Mouse (Mus musculus) lung, embryonic 14.5 days (tissue): ENCODE measurements around the gene Gabbr2. TPM values are rescaled to one million over a fixed set of nuclear protein-coding genes. Genes with fewer than 3 reads are reported as not detected.

Source experiments
- ATAC-seq: fragments of 200-750 bp; cut with Nextera tagmentation; 2 replicates; pipeline ENCODE4 v1.8.0; 2017; ENCODE audit warnings: mild to moderate bottlenecking, moderate TSS enrichment, moderate library complexity; ENCODE audit not compliant: insufficient read depth
- DNase-seq: peaks from one replicate; pipeline ENCODE4 v3.0.0-alpha.2; 2015
- H3K27ac ChIP-seq: fragments of 300-500 bp; sonication (generic); 2 replicates; pipeline ENCODE4 v1.5.1; 2014; ENCODE audit warnings: low read depth, mild to moderate bottlenecking, moderate library complexity
- H3K27me3 ChIP-seq: fragments of 300-500 bp; sonication (generic); 2 replicates; pipeline ENCODE4 v1.6.1; 2014; ENCODE audit warnings: low read length, control low read depth; ENCODE audit not compliant: insufficient read depth
- H3K36me3 ChIP-seq: fragments of 300-500 bp; sonication (generic); 2 replicates; pipeline ENCODE4 v1.6.1; 2014; ENCODE audit warnings: control low read depth; ENCODE audit not compliant: insufficient read depth
- H3K4me1 ChIP-seq: fragments of 300-500 bp; sonication (generic); 2 replicates; pipeline ENCODE4 v1.6.1; 2014; ENCODE audit warnings: antibody characterized with exemption, control low read depth; ENCODE audit not compliant: insufficient read depth
- H3K4me2 ChIP-seq: fragments of 300-500 bp; sonication (generic); 2 replicates; pipeline ENCODE4 v1.6.1; 2014; ENCODE audit warnings: mild to moderate bottlenecking
- H3K4me3 ChIP-seq: fragments of 300-500 bp; sonication (generic); 2 replicates; pipeline ENCODE4 v1.5.1; 2014; ENCODE audit warnings: low read depth, low read length
- H3K9ac ChIP-seq: fragments of 300-500 bp; sonication (generic); 2 replicates; pipeline ENCODE4 v1.6.1; 2014
- H3K9me3 ChIP-seq: fragments of 300-500 bp; sonication (generic); 2 replicates; pipeline ENCODE4 v1.6.1; 2016; ENCODE audit warnings: low read depth, low read length, control low read depth
- CTCF ChIP-seq: IDR thresholded peaks from 2 replicates; pipeline ENCODE4 v1.5.1; 2016; ENCODE audit warnings: antibody characterized with exemption, low read depth
- WGBS: fragments of 180-500 bp; shearing (Covaris S2); extraction: QIAGEN DNeasy Blood & Tissue Kit; methylation state at CpG from one replicate; pipeline ENCODE4 v1.1.7; 2014; 5-methylcytosine and 5-hydroxymethylcytosine counted together
- polyA plus RNA-seq: library from polyadenylated mRNA; unstranded; fragments of >200 nt; fragmentation: Nextera tagmentation; extraction: Ambion mirVana; gene quantifications from 2 replicates; pipeline ENCODE4 v1.2.1, GENCODE M21; 2014

The Gabbr2 gene
- polyA plus RNA-seq, 1 experiment from 2014 or later = not detected

DNA sequence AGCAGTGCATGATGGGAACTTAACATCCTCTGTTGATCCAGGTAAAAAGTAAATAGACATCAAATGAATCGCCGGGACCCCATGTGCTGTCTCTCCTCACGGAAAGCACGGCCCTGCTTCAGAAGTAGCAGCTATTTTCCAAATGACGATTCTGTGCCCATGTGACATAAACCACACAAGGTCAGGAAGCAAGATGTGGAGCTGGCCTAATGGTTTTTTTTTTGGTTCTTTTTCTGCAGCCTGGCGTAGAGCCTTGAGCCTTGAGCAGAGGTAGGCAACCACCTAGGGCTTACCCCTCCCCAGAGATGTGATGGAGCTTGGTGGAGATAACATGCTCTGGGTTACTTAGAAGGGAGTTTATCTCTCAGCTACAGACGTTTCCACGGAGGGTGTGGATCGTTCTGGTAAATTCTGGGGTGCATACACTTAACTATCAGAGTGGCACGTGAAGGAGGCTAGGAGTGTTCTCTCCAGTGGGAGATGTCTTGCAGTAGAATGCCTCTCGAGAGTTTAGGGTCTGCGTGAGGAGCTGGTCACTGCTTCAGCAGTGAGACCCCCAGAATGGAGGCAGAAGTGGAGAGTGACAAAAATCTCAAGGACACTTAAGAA is 137.7 kb downstream of the Gabbr2 start:
- TF ChIP-seq CTCF = no peak
- no peaks in the 10 kb centered on the region for H3K9me3 ChIP-seq
- no peak overlapping the region for H3K4me2 ChIP-seq
- no peak overlapping the region for H3K27ac ChIP-seq
- peak overlapping the region; percentile 15; the same call in 1 of the 2 replicates for H3K4me3 ChIP-seq
- H3K27me3 ChIP-seq = no peaks in the 10 kb centered on the region
- H3K36me3 ChIP-seq = no peaks in the 10 kb centered on the region
- 61% methylated on average over 12 of the region's 12 CpGs for WGBS
- ATAC-seq (no peak), DNase-seq (no peak)
- no peaks in the 10 kb centered on the region for H3K4me1 ChIP-seq
- H3K9ac ChIP-seq = no peak overlapping the region

DNA sequence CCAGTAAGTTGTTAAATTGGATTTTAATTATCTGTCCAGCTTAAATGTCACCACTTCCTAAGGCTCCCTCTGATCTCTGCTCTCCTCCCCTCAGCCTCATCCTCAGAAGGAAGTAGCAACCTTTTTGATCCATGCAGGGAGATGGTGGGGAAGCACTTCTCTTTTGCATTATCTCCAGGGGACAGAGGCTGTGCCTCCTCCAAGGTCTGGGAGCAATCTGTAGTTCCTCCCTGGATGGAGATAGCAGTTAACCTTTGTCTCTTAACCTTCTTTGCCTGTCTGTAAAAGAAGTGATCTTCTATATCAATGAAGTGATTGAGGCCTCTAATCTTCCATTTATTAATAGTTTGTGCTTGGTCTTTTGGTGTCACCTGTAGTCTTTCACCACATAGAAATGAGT is 143.9 kb downstream of the Gabbr2 start:
- no peak for TF ChIP-seq CTCF
- DNase-seq = no peak
- no peaks in the 10 kb centered on the region for H3K9me3 ChIP-seq
- H3K9ac ChIP-seq = no peak overlapping the region
- H3K36me3 ChIP-seq = no peaks in the 10 kb centered on the region
- H3K4me3 ChIP-seq = no peak overlapping the region
- ATAC-seq = no peak
- H3K4me2 ChIP-seq = no peak overlapping the region
- no peak overlapping the region for H3K27ac ChIP-seq
- H3K27me3 ChIP-seq = no peaks in the 10 kb centered on the region
- no peaks in the 10 kb centered on the region for H3K4me1 ChIP-seq

DNA sequence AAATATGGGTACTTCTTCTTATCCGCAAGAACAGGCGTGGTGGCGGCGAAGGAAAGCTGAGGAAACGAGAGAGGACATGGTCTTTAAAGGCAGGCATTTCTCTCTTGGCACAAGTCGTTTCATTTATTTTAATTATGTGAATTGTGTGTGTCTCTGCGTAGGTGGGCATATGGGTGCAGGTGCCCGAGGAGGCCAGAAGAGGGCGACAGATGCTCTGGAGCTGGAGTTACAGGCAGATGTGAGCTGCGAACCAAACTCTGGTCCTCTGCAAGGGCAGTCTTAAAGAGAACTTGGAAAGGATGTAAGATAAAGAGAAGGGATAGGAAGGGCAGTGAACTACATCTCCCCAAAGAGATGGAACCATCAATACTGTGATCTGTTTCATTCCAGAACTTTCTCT is 145.3 kb downstream of the Gabbr2 start:
- DNase-seq (no peak), ATAC-seq (no peak)
- WGBS = 90% methylated on average over 10 of the region's 10 CpGs
- H3K4me2 ChIP-seq = no peak overlapping the region
- no peak overlapping the region for H3K9ac ChIP-seq
- no peak for TF ChIP-seq CTCF
- no peaks in the 10 kb centered on the region for H3K4me1 ChIP-seq
- no peak overlapping the region for H3K27ac ChIP-seq
- H3K9me3 ChIP-seq = no peaks in the 10 kb centered on the region
- H3K36me3 ChIP-seq = no peaks in the 10 kb centered on the region
- H3K4me3 ChIP-seq = no peak overlapping the region
- H3K27me3 ChIP-seq = no peaks in the 10 kb centered on the region

DNA sequence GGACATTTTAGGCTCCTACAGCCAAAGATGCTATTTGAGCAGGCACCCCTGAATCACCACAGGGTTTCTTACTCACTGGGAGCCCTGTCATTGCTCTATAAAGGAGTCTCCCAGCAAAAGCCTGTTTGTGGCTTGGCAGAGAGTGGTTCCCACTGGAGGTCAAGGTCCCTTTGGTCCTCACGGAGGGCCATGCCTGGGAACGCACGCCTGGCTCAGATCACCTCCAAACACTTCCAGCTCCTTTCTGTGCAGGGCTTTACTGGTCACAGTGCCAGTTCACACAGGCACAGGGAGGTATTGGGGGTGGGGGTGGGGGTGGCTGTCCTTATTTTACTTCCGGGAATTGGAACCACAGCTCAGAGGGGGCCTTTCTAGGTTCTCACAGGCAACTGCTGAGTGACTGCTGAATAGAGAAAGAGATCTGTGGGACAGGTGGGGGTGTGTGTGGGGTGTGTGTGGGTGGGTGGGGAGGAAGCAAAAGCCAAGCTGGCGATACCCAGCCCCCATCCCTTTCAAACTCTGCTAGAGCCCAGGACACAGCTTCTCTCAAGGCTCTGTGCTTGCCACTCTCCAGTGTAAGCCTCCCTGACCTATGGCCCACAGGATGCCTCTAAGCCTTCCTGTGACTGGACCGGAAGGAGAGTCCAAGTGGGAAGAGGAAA is 146.6 kb downstream of the Gabbr2 start:
- no peak for ATAC-seq
- Histone ChIP-seq H3K27me3 (no peaks in the 10 kb centered on the region), H3K36me3 (no peaks in the 10 kb centered on the region), H3K4me3 (no peak overlapping the region), H3K4me2 (no peak overlapping the region), H3K9ac (no peak overlapping the region), H3K9me3 (no peaks in the 10 kb centered on the region), H3K4me1 (no peaks in the 10 kb centered on the region), H3K27ac (no peak overlapping the region)
- TF ChIP-seq CTCF = no peak
- DNase-seq = no peak
- WGBS = 71% methylated on average over 6 of the region's 6 CpGs

DNA sequence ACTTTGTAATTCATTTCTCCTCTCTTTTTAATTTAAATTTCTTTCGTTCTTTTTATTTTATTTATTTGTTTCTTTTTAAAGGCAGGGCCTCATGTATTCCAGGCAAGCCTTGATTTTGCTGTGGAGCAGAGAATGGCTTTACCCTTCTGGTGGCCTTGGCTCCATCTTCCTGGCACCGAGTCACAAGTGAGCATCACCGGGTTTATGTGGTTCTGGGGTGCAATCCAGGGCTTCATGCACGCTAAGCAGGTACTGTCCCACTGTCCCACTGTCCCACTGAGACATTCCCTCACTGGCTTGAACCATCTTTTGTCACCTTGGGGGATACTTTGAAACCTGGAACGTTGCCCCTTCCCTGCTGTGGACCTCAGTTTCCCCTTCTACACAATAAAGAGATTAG is 147.1 kb downstream of the Gabbr2 start:
- H3K4me1 ChIP-seq = no peaks in the 10 kb centered on the region
- H3K9ac ChIP-seq = no peak overlapping the region
- no peak overlapping the region for H3K4me2 ChIP-seq
- WGBS = 79% methylated on average over 5 of the region's 5 CpGs
- TF ChIP-seq CTCF = no peak
- H3K27ac ChIP-seq = no peak overlapping the region
- no peak overlapping the region for H3K4me3 ChIP-seq
- H3K9me3 ChIP-seq = no peaks in the 10 kb centered on the region
- DNase-seq (no peak), ATAC-seq (no peak)
- H3K36me3 ChIP-seq = no peaks in the 10 kb centered on the region
- no peaks in the 10 kb centered on the region for H3K27me3 ChIP-seq

DNA sequence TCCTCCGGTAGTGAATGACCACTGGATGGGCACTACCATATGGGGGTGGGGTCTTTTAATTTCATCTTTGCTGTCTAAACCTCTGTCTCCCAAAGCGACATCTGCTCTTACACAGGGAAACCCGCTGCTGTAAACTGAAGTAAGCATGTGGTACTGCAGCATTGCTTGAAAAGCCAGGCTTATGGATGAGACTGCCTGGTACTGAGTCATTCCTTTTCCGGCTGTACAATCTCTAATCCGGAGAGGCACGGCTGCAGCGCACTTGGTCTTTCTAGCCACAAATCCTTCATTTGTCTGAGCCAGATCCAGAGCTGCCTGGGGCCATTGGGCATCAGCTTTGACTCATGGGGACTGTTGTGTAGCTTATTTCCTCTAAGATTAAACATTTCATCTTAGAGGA is 149.1 kb downstream of the Gabbr2 start:
- H3K9ac ChIP-seq = no peak overlapping the region
- DNase-seq (no peak), ATAC-seq (no peak)
- H3K27me3 ChIP-seq = no peaks in the 10 kb centered on the region
- no peaks in the 10 kb centered on the region for H3K36me3 ChIP-seq
- no peaks in the 10 kb centered on the region for H3K4me1 ChIP-seq
- no peaks in the 10 kb centered on the region for H3K9me3 ChIP-seq
- no peak overlapping the region for H3K27ac ChIP-seq
- H3K4me3 ChIP-seq = no peak overlapping the region
- WGBS = 89% methylated on average over 7 of the region's 7 CpGs
- H3K4me2 ChIP-seq = no peak overlapping the region
- TF ChIP-seq CTCF = no peak

DNA sequence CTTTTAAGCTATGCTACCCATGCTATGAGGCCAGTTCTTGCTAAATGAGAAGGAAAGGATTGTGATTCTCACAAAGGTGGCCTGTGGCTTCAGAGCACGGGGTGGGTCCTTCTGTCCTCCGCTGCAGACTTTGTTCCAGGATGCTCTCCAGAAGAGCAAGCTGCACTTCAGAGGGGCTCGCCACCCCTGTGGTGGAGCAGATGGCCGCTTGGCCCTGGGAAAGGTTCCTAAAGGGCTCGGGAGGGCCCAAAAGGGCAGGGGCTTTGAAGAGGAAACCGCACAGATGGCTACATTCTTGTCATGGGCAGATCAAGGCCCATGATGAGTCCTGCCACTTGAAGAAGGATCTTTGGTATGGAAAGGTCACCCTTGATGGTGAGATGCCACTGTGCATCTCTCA is 151.5 kb downstream of the Gabbr2 start:
- DNase-seq (no peak), ATAC-seq (no peak)
- WGBS = 63% methylated on average over 6 of the region's 6 CpGs
- no peaks in the 10 kb centered on the region for H3K36me3 ChIP-seq
- H3K4me1 ChIP-seq = no peaks in the 10 kb centered on the region
- H3K9me3 ChIP-seq = no peaks in the 10 kb centered on the region
- H3K9ac ChIP-seq = no peak overlapping the region
- H3K27ac ChIP-seq = no peak overlapping the region
- no peak for TF ChIP-seq CTCF
- no peaks in the 10 kb centered on the region; the same call in 1 of the 2 replicates for H3K27me3 ChIP-seq
- no peak overlapping the region for H3K4me3 ChIP-seq
- H3K4me2 ChIP-seq = no peak overlapping the region

GRCm38 (mm10) chr4:46837362-46837761 is 154.3 kb downstream of the Gabbr2 start:
- no peak overlapping the region for H3K4me2 ChIP-seq
- no peaks in the 10 kb centered on the region; the same call in 1 of the 2 replicates for H3K27me3 ChIP-seq
- no peak overlapping the region for H3K27ac ChIP-seq
- DNase-seq (no peak), ATAC-seq (no peak)
- 70% methylated on average over 7 of the region's 7 CpGs for WGBS
- H3K4me3 ChIP-seq = no peak overlapping the region
- no peak overlapping the region for H3K9ac ChIP-seq
- no peak for TF ChIP-seq CTCF
- no peaks in the 10 kb centered on the region for H3K4me1 ChIP-seq
- H3K36me3 ChIP-seq = no peaks in the 10 kb centered on the region
- no peaks in the 10 kb centered on the region for H3K9me3 ChIP-seq
